In genomic region chr7:4705098-4705497, GRCm38 (mm10) we compare ENCODE assay signal across 8 mouse cellular contexts. TPM values are rescaled to one million over a fixed set of nuclear protein-coding genes. Genes with fewer than 3 reads are reported as not detected.
DNase-seq lines count a peak whose midpoint lies in the region; ATAC-seq and TF ChIP-seq lines count a peak whose summit lies in the region.

No protein-coding gene starts in this region.

- H3K27ac ChIP-seq in left cerebral cortex, adult 2 months, result no peak overlapping the region
- no peak overlapping the region for H3K27ac ChIP-seq in liver, embryonic 16.5 days (ENCODE audit: low read length)

- no peaks in the 10 kb centered on the region for H3K36me3 ChIP-seq in liver, embryonic 16.5 days (ENCODE audit: control insufficient read depth, insufficient read depth)

- H3K9me3 ChIP-seq in liver, embryonic 16.5 days (replicated peaks; ENCODE audit: control insufficient read depth, low read length), result no peaks in the 10 kb centered on the region

- 0 out of 2 replicates have a peak, but pooled peaks have one; percentile 18 for ATAC-seq in erythroblast, adult 5-6 weeks (replicated peaks; ENCODE audit: low FRiP score, poor library complexity, severe bottlenecking)
- no peak for ATAC-seq in liver, embryonic 16.5 days (ENCODE audit: low read depth)

- H3K4me2 ChIP-seq in liver, embryonic 16.5 days (ENCODE audit: low read depth, low read length), result no peak overlapping the region

- H3K27me3 ChIP-seq in liver, embryonic 16.5 days (ENCODE audit: control insufficient read depth, insufficient read depth, low read depth, low read length), result no peaks in the 10 kb centered on the region; the same call in 1 of the 2 replicates

- peak; percentile 72 for TF ChIP-seq CTCF in left cerebral cortex, adult 2 months (IDR thresholded peaks at IDR 0.05)

- intact Hi-C loops in left cerebral cortex, adult 2 months (cut with DNase I), result loop anchor here (2.0 kb wide), 1 partner anchor 88 kb away; the partner anchor contains the start of gene Rpl28

- H3K4me3 ChIP-seq in left cerebral cortex, adult 2 months, result no peak overlapping the region
- H3K4me3 ChIP-seq in liver, embryonic 16.5 days (ENCODE audit: low read depth, low read length), result no peak overlapping the region

- DNase-seq in adrenal gland, adult (ENCODE audit: inconsistent age in 2 of 2, low spot score in 1 of 2), result peak; percentile 51 to 83
- no peak for DNase-seq in adrenal gland, adult 8-10 months
- DNase-seq in left cerebral cortex, adult 2 months (ENCODE audit: extremely low spot score in 1 of 2, low spot score in 2 of 2), result no peak
- DNase-seq in left cerebral cortex, adult 9 months (ENCODE audit: low spot score in 2 of 2), result no peak
- DNase-seq in adrenal gland, postnatal 10 days, result peak; percentile 68
- peak; percentile 48 to 75 for DNase-seq in spleen, postnatal 4 days (ENCODE audit: low spot score in 2 of 2)

- no peaks in the 10 kb centered on the region; the same call in 1 of the 2 replicates for H3K4me1 ChIP-seq in liver, embryonic 16.5 days (ENCODE audit: control insufficient read depth, low read depth, low read length)

- H3K9ac ChIP-seq in liver, embryonic 16.5 days (ENCODE audit: low read depth, low read length), result peak overlapping the region; percentile 30; the same call in 1 of the 2 replicates

- WGBS in liver, embryonic 16.5 days (ENCODE audit: insufficient replicate concordance), result 34% methylated on average over 18 of the region's 18 CpGs

RNA-seq across cellular contexts. Expression of gene Brsk1, which starts 14.7 kb away (rescaled TPM):
- total RNA-seq in adrenal gland, adult 8-10 months (2022), result 1 to 10 TPM; 4.2 to 8.0 (median 7.4) TPM
- 100 to 1,000 TPM; 425 to 440 TPM for total RNA-seq in left cerebral cortex, adult 2 months (2021)
- 10 to 100 TPM in 1 of 2 experiments, 1 to 10 TPM in 1; 7.5 to 11.8 TPM for total RNA-seq in adrenal gland, postnatal 10 days (2021)
- total RNA-seq in erythroblast, adult 5-6 weeks (2015; ENCODE audit: low replicate concordance), result not detected in 2 replicates
- total RNA-seq in erythroblast, adult 5-6 weeks (2017; ENCODE audit: low replicate concordance), result not detected in 2 replicates
- polyA plus RNA-seq in liver, embryonic 16.5 days (2015; fragmentation: Nextera tagmentation; extraction: Ambion mirVana), result 0.14 TPM in 1 of 2 replicates, not detected in the other

RNA-seq across cellular contexts. Expression of gene Tmem150b, which starts 20.0 kb away (rescaled TPM):
- 1 to 10 TPM in 1 of 4 experiments, under 1 TPM in 3; 0.49 to 1.1 (median 0.73) TPM for total RNA-seq in adrenal gland, adult 8-10 months (2022)
- total RNA-seq in left cerebral cortex, adult 2 months (2021), result not detected
- under 1 TPM; 0.21 to 0.27 TPM for total RNA-seq in adrenal gland, postnatal 10 days (2021)
- 1.7 and 6.7 TPM in 2 replicates for total RNA-seq in erythroblast, adult 5-6 weeks (2015; ENCODE audit: low replicate concordance)
- total RNA-seq in erythroblast, adult 5-6 weeks (2017; ENCODE audit: low replicate concordance), result 2.1 and 2.7 TPM in 2 replicates
- 0.33 and 0.36 TPM in 2 replicates for polyA plus RNA-seq in liver, embryonic 16.5 days (2015; fragmentation: Nextera tagmentation; extraction: Ambion mirVana)

RNA-seq across cellular contexts. Expression of gene Hspbp1, which starts 20.2 kb away (rescaled TPM):
- 10 to 100 TPM; 43.1 to 66.5 (median 50.5) TPM for total RNA-seq in adrenal gland, adult 8-10 months (2022)
- 100 to 1,000 TPM in 1 of 2 experiments, 10 to 100 TPM in 1; 99.9 to 102 TPM for total RNA-seq in left cerebral cortex, adult 2 months (2021)
- 10 to 100 TPM; 36.1 to 36.7 TPM for total RNA-seq in adrenal gland, postnatal 10 days (2021)
- total RNA-seq in erythroblast, adult 5-6 weeks (2015; ENCODE audit: low replicate concordance), result 5.0 and 8.3 TPM in 2 replicates
- 3.1 and 9.1 TPM in 2 replicates for total RNA-seq in erythroblast, adult 5-6 weeks (2017; ENCODE audit: low replicate concordance)
- 46.8 and 49.1 TPM in 2 replicates for polyA plus RNA-seq in liver, embryonic 16.5 days (2015; fragmentation: Nextera tagmentation; extraction: Ambion mirVana)

RNA-seq across cellular contexts. Expression of gene Kmt5c, which starts 34.8 kb away (rescaled TPM):
- total RNA-seq in adrenal gland, adult 8-10 months (2022), result 10 to 100 TPM; 31.0 to 59.8 (median 43.8) TPM
- 10 to 100 TPM; 23.8 to 31.1 TPM for total RNA-seq in left cerebral cortex, adult 2 months (2021)
- 10 to 100 TPM; 54.5 to 98.2 TPM for total RNA-seq in adrenal gland, postnatal 10 days (2021)
- 11.3 and 15.9 TPM in 2 replicates for total RNA-seq in erythroblast, adult 5-6 weeks (2015; ENCODE audit: low replicate concordance)
- 32.0 and 42.2 TPM in 2 replicates for total RNA-seq in erythroblast, adult 5-6 weeks (2017; ENCODE audit: low replicate concordance)
- polyA plus RNA-seq in liver, embryonic 16.5 days (2015; fragmentation: Nextera tagmentation; extraction: Ambion mirVana), result 41.3 and 47.4 TPM in 2 replicates

RNA-seq across cellular contexts. Expression of gene Ppp6r1, which starts 46.3 kb away (rescaled TPM):
- total RNA-seq in adrenal gland, adult 8-10 months (2022), result 100 to 1,000 TPM in 1 of 4 experiments, 10 to 100 TPM in 3; 97.9 to 103 (median 98.5) TPM
- total RNA-seq in left cerebral cortex, adult 2 months (2021), result 100 to 1,000 TPM; 144 to 151 TPM
- 10 to 100 TPM; 74.0 to 83.3 TPM for total RNA-seq in adrenal gland, postnatal 10 days (2021)
- total RNA-seq in erythroblast, adult 5-6 weeks (2015; ENCODE audit: low replicate concordance), result 31.6 and 45.3 TPM in 2 replicates
- 37.3 and 47.0 TPM in 2 replicates for total RNA-seq in erythroblast, adult 5-6 weeks (2017; ENCODE audit: low replicate concordance)
- polyA plus RNA-seq in liver, embryonic 16.5 days (2015; fragmentation: Nextera tagmentation; extraction: Ambion mirVana), result 2.4 and 3.4 TPM in 2 replicates

Comparison
In these comparisons a context has a peak if more than half of its experiments do, and no peak if none do; other contexts are left out.
1. DNase-seq: peak in adrenal gland, adult (2 of 2), adrenal gland, postnatal 10 days (single experiment) and spleen, postnatal 4 days (2 of 2); none in adrenal gland, adult 8-10 months (single experiment), left cerebral cortex, adult 2 months (0 of 2) and left cerebral cortex, adult 9 months (0 of 2).
2. RNA of gene Brsk1, which starts 14.7 kb away (total RNA-seq): 425 to 440 TPM in left cerebral cortex, adult 2 months; 7.5 to 11.8 TPM in adrenal gland, postnatal 10 days, 4.2 to 8.0 TPM in adrenal gland, adult 8-10 months and not detected in erythroblast, adult 5-6 weeks; every median in the first group is over 10 times any median in the second.